Mouse (Mus musculus): ENCODE measurements around the gene Scarb2.

DNA sequence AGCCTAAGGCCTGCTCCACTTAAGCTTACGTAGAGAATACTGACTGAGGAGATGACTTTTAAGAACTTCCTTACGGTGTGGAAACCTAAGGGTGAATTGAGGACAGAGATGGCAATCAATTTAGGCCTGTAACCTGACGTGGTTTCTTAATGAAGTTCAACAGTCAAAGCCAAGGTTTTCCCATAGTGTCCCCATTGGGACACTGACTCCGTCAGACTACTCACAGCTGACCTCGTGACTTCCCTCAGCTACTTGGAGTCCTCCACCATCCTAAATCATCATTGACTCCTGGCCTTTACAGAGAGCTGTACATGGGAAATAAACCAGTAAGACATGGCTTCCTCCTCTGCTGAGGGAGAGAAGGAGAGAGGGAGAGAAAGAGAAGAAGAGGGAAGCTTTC lies 41.1 kb downstream of the Scarb2 start:
- TF ChIP-seq CTCF (conservative IDR thresholded peaks at IDR 0.05; ENCODE audit: low read length) = no peak
- no peak for TF ChIP-seq NANOG (IDR thresholded peaks at IDR 0.05; ENCODE audit: borderline replicate concordance, low read length)
- no peak for TF ChIP-seq POU5F1 (IDR thresholded peaks at IDR 0.05; ENCODE audit: borderline replicate concordance, low read length)

All from E14TG2a.4 (cell line).